Mouse (Mus musculus): ENCODE data around the gene Sorcs3. TPM values are rescaled to one million over a fixed set of nuclear protein-coding genes. Genes with fewer than 3 reads are reported as not detected.

Sorcs3 gene
- polyA plus RNA-seq, 1 experiment = not detected

- Histone ChIP-seq H3K9me3 (peaks cover 13% of the 10 kb centered on the region), H3K4me1 (no peaks in the 10 kb centered on the region), H3K27me3 (replicated peaks) (no peaks in the 10 kb centered on the region), H3K36me3 (replicated peaks; ENCODE audit: low read length) (no peaks in the 10 kb centered on the region), H3K4me3 (replicated peaks) (no peak overlapping the region)
- TF ChIP-seq FLI1 (IDR thresholded peaks at IDR 0.05; ENCODE audit: low read length) (no peak), GATA1 (IDR thresholded peaks at IDR 0.05; ENCODE audit: borderline replicate concordance, low read length) (no peak)
These were observed 560.7 kb downstream of the Sorcs3 start for GRCm38 (mm10) chr19:48766524-48766923.

GRCm38 (mm10) chr19:48771565-48771964 is 565.7 kb downstream of the Sorcs3 start:
- peaks cover 7% of the 10 kb centered on the region; the same call in 1 of the 2 replicates for H3K9me3 ChIP-seq
- no peaks in the 10 kb centered on the region for H3K36me3 ChIP-seq (replicated peaks; ENCODE audit: low read length)
- H3K27me3 ChIP-seq (replicated peaks) = no peaks in the 10 kb centered on the region
- TF ChIP-seq GATA1 (IDR thresholded peaks at IDR 0.05; ENCODE audit: borderline replicate concordance, low read length) = no peak
- H3K4me3 ChIP-seq (replicated peaks) = no peak overlapping the region
- no peaks in the 10 kb centered on the region for H3K4me1 ChIP-seq

GRCm38 (mm10) chr19:48779095-48779765 is 573.4 kb downstream of the Sorcs3 start:
- Histone ChIP-seq H3K27me3 (replicated peaks) (no peaks in the 10 kb centered on the region), H3K4me3 (replicated peaks) (no peak overlapping the region), H3K4me1 (no peaks in the 10 kb centered on the region), H3K9me3 (peaks cover 8% of the 10 kb centered on the region; the same call in 1 of the 2 replicates), H3K36me3 (replicated peaks; ENCODE audit: low read length) (no peaks in the 10 kb centered on the region)
- TF ChIP-seq GATA1 (IDR thresholded peaks at IDR 0.05; ENCODE audit: borderline replicate concordance, low read length) = no peak
- TF ChIP-seq FLI1 (IDR thresholded peaks at IDR 0.05; ENCODE audit: low read length) = no peak

- peaks cover 14% of the 10 kb centered on the region; the same call in 1 of the 2 replicates for H3K9me3 ChIP-seq
- TF ChIP-seq FLI1 (IDR thresholded peaks at IDR 0.05; ENCODE audit: low read length) (no peak), GATA1 (IDR thresholded peaks at IDR 0.05; ENCODE audit: borderline replicate concordance, low read length) (no peak)
- no peak overlapping the region for H3K4me3 ChIP-seq (replicated peaks)
- H3K4me1 ChIP-seq = no peaks in the 10 kb centered on the region
- H3K27me3 ChIP-seq (replicated peaks) = no peaks in the 10 kb centered on the region
- H3K36me3 ChIP-seq (replicated peaks; ENCODE audit: low read length) = no peaks in the 10 kb centered on the region
These were observed 575.0 kb downstream of the Sorcs3 start for GRCm38 (mm10) chr19:48780813-48781212.

GRCm38 (mm10) chr19:48782024-48782721 is 576.3 kb downstream of the Sorcs3 start:
- H3K4me3 ChIP-seq (replicated peaks) = no peak overlapping the region
- no peaks in the 10 kb centered on the region for H3K4me1 ChIP-seq
- H3K27me3 ChIP-seq (replicated peaks) = no peaks in the 10 kb centered on the region
- TF ChIP-seq GATA1 (IDR thresholded peaks at IDR 0.05; ENCODE audit: borderline replicate concordance, low read length) (no peak), FLI1 (IDR thresholded peaks at IDR 0.05; ENCODE audit: low read length) (no peak)
- H3K36me3 ChIP-seq (replicated peaks; ENCODE audit: low read length) = no peaks in the 10 kb centered on the region
- H3K9me3 ChIP-seq = peaks cover 12% of the 10 kb centered on the region; the same call in 1 of the 2 replicates

GRCm38 (mm10) chr19:48787269-48787668 is 581.4 kb downstream of the Sorcs3 start:
- Histone ChIP-seq H3K9me3 (peaks cover 18% of the 10 kb centered on the region; the same call in 1 of the 2 replicates), H3K27me3 (replicated peaks) (no peaks in the 10 kb centered on the region), H3K4me3 (replicated peaks) (no peak overlapping the region), H3K36me3 (replicated peaks; ENCODE audit: low read length) (no peaks in the 10 kb centered on the region), H3K4me1 (no peaks in the 10 kb centered on the region)
- TF ChIP-seq FLI1 (IDR thresholded peaks at IDR 0.05; ENCODE audit: low read length) (no peak), GATA1 (IDR thresholded peaks at IDR 0.05; ENCODE audit: borderline replicate concordance, low read length) (no peak)

- H3K9me3 ChIP-seq = peaks cover 7% of the 10 kb centered on the region; the same call in 1 of the 2 replicates
- H3K4me3 ChIP-seq (replicated peaks) = no peak overlapping the region
- H3K36me3 ChIP-seq (replicated peaks; ENCODE audit: low read length) = no peaks in the 10 kb centered on the region
- no peaks in the 10 kb centered on the region for H3K4me1 ChIP-seq
- TF ChIP-seq GATA1 (IDR thresholded peaks at IDR 0.05; ENCODE audit: borderline replicate concordance, low read length) (no peak), FLI1 (IDR thresholded peaks at IDR 0.05; ENCODE audit: low read length) (no peak)
- no peaks in the 10 kb centered on the region for H3K27me3 ChIP-seq (replicated peaks)
These were observed 598.7 kb downstream of the Sorcs3 start for GRCm38 (mm10) chr19:48804546-48804945.

GRCm38 (mm10) chr19:48811541-48811940 is 605.7 kb downstream of the Sorcs3 start:
- Histone ChIP-seq H3K27me3 (replicated peaks) (no peaks in the 10 kb centered on the region), H3K9me3 (peaks cover 2% of the 10 kb centered on the region; the same call in 1 of the 2 replicates), H3K4me1 (no peaks in the 10 kb centered on the region), H3K4me3 (replicated peaks) (no peak overlapping the region), H3K36me3 (replicated peaks; ENCODE audit: low read length) (no peaks in the 10 kb centered on the region)
- TF ChIP-seq FLI1 (IDR thresholded peaks at IDR 0.05; ENCODE audit: low read length) = no peak
- TF ChIP-seq GATA1 (IDR thresholded peaks at IDR 0.05; ENCODE audit: borderline replicate concordance, low read length) = no peak

GRCm38 (mm10) chr19:48813823-48814222 is 608.0 kb downstream of the Sorcs3 start:
- no peak for TF ChIP-seq FLI1 (IDR thresholded peaks at IDR 0.05; ENCODE audit: low read length)
- no peak for TF ChIP-seq GATA1 (IDR thresholded peaks at IDR 0.05; ENCODE audit: borderline replicate concordance, low read length)
- Histone ChIP-seq H3K4me1 (no peaks in the 10 kb centered on the region), H3K4me3 (replicated peaks) (no peak overlapping the region), H3K9me3 (peaks cover 2% of the 10 kb centered on the region; the same call in 1 of the 2 replicates), H3K27me3 (replicated peaks) (no peaks in the 10 kb centered on the region), H3K36me3 (replicated peaks; ENCODE audit: low read length) (no peaks in the 10 kb centered on the region)

GRCm38 (mm10) chr19:48815064-48815463 is 609.2 kb downstream of the Sorcs3 start:
- no peaks in the 10 kb centered on the region for H3K27me3 ChIP-seq (replicated peaks)
- TF ChIP-seq FLI1 (IDR thresholded peaks at IDR 0.05; ENCODE audit: low read length) = no peak
- TF ChIP-seq GATA1 (IDR thresholded peaks at IDR 0.05; ENCODE audit: borderline replicate concordance, low read length) = no peak

More at GRCm38 (mm10) chr19:48815064-48815463, 609.2 kb downstream of the Sorcs3 start:
- H3K9me3 ChIP-seq = peaks cover 8% of the 10 kb centered on the region
- no peaks in the 10 kb centered on the region for H3K36me3 ChIP-seq (replicated peaks; ENCODE audit: low read length)
- H3K4me3 ChIP-seq (replicated peaks) = no peak overlapping the region
- no peaks in the 10 kb centered on the region for H3K4me1 ChIP-seq
